Mouse (Mus musculus) urinary bladder, postnatal 10 days (tissue): ENCODE results near the gene Sez6.

Experiments used
- DNase-seq: peaks from one replicate; pipeline ENCODE4 v3.0.0; 2022; ENCODE audit warnings: low spot score

Sez6 gene

DNA sequence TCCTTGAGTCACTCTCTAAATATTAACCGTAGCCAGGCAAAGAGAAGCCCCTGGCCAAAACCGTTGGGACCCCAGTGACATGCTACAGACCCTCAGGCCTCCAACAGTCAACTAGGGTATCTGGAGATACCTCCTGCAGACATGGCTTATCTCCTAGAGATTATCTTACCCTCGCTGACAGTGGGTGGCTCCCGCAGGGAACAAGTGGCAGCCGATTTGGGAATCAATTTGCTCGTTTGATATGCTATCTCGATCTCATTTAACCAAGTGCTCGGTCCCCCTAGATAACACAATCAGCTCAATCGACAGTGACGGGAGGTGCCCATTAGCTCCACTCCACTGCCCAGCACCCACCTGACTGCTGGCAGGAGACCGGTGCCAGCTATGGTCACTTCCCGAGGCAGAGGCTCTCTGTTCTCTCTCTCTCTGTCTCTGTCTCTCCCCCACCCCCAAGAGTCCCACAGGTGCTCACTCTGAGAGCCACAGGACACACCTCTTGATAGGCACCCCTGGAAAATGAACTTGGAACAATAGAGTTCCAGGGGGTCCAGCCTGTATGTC is 19.6 kb downstream of the Sez6 start:
- no peak for DNase-seq

DNA sequence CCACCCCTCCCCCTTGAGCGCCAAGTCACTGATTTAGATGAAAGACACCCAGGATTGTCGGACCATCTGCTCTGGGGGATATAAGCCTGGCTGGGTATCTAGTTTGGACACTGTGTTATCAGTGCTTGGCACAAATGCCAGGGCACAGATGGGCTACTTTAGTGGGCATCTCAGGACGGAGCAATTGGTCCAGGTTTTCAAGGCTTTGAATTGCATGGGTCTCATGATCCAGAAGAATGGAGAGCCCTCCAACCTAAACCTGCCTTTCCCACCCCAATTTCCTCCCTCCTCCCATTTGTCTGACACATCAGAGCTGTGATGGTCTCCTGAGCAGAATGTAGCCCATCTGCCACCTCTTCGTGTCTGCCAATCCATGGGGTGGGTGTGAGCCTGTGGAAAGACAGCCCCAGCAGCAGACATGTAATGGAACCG is 20.2 kb downstream of the Sez6 start:
- DNase-seq: no peak

DNA sequence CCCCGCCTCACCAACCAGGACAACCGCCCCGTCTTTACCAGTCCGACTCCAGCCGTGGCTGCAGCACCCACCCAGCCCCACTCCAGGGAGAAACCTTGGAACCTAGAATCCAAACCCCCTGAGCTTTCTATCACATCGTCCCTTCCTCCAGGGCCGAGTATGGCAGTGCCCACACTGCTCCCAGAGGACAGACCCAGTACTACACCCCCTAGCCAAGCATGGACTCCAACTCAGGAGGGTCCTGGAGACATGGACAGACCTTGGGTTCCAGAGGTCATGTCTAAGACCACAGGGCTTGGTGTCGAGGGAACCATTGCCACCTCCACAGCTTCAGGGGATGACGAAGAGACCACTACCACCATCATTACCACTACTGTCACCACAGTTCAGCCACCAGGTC is 23.1 kb downstream of the Sez6 start:
- no peak for DNase-seq

DNA sequence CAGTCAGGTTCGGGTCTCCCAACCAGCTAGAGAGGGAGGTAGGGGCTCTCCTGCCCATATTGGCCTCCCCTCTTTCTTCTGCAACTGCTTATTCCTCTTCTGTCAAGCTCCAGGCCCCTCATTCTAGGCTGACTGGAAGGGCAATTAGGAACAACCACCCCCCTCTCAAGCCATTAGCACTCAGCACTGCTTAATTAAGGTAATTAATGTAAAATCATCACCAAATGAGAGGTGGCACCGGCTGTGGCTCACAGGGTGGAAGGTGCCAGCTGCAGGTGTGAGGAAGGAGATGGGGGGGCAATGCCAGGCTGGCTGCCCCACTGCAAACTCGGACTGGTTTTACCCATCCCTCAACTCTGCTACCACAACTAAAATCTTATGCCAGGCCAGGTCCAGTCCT is 25.8 kb downstream of the Sez6 start:
- no peak for DNase-seq

GRCm38 (mm10) chr11:77958268-77958667 is 27.7 kb downstream of the Sez6 start:
- DNase-seq: no peak

DNA sequence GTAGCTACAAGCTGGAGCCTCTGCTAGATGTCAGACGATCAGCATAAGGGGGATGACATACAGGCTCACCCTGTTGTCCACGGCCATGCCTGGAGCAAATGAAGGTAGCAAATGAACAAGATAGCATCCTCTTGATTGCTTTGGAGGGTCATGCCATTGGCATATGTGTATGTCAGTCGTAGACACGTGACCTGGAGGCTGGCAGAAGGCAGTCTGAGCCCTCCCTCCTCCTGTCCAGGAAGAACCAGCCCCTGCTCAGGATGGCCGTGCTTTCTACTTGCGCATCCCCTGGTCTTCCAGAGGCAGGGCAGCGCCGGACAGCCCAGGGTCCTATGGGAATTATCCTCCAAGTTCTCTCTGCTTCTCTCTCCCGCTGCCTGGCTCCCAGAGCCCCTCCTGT is 28.3 kb downstream of the Sez6 start:
- DNase-seq: no peak

GRCm38 (mm10) chr11:77960199-77960598 is 29.6 kb downstream of the Sez6 start:
- DNase-seq: no peak

DNA sequence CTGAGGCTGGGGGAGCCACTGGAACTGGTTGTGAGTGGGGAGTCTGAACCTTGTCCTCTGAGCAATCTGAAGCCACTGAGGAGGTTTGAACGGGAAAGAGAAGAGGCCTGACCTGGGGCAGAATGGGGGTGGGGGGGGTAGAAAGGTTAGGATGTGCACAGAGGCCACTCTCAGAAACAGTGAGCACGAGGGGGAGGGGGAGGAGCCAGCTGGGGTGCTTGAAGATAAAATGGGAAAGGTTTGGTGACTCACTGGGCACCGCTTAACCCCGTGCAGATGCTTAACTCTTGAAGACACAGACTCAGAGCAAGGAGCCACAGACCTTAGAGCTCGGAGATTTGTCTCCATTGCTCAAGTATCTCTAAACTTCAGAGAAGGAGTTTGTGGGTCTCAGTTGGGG is 30.3 kb downstream of the Sez6 start:
- no peak for DNase-seq

DNA sequence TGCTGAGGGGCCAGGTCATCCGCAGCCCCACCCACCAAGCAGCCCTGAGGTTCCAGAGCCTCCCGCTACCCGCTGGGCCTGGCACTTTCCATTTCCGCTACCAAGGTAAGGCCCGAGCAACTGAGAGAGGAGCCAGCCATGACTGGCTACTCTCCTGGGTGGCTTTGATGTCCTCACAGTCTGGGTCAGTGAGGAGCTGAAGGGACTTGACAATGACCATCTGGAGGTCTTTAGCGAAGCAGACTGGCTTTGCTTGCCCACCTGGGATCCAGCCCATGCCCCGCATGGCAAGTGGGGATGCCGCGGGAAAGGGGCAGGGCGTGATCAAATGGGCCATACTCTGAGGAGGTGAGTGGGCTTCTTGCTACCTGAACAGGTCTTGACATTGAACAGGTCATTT is 32.3 kb downstream of the Sez6 start:
- no peak for DNase-seq

GRCm38 (mm10) chr11:77964415-77965095 is 34.0 kb downstream of the Sez6 start:
- DNase-seq: no peak

DNA sequence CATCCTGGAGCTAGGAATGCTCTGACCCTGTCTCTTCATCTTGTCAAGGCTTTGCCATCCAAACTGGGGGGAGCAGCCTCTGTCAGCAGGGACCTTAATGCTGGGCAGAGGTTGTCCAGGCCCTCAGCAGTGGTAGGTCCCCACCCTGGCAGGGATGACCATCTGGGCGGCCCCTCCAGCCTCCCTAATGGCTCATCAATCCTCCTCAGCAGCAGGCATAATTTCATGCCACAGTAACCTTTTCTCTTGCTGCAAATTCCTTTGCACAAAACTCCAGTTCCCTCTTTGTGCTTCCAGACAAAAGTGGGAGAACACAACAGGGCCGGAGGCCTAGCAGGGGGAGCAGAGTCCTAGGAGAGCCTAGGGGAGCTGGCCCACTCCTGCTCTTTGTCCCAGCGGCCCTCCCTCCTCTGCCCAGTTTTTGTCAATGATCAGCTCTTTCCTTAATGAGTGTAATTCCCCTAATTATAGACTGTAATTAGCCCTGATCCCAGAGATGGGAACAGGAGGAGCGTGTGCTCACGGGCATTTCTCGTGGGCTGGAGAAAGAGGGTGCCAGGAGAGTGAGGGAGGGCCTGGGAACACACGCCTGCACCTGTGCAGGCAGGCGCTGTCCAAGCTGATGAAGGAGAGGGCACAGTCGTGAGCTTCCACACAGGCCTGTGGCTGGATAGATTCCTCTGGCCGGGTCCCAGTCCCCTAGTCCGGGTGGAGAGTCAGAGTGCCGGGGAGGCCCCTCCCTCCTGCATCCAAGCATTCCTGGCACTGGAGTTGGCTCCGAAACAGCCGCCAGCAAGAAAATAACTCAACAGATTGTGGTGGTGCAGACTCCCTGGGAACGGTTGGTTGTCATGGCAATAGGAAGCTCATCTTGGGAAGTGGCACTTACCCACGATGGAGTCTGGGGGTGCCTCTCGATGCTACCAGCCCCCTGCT is 34.8 kb downstream of the Sez6 start:
- DNase-seq: no peak

DNA sequence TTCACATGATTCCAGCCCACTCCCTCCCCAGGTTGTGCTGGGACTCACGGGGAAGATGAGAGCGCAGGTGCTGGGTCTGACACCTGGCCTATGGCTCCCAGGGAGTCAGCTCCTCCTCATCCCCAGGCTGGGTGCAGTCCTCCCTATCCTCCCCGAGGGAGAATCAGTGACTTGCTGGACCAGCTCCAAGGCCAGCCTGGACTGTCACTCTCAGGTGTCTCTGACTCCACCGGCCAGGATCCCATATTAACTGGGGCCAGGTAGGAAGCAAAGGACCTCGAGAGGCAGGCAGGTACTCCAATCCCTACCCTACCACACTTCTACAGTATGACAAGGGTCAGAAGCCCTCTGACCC is 35.4 kb downstream of the Sez6 start:
- DNase-seq: no peak

DNA sequence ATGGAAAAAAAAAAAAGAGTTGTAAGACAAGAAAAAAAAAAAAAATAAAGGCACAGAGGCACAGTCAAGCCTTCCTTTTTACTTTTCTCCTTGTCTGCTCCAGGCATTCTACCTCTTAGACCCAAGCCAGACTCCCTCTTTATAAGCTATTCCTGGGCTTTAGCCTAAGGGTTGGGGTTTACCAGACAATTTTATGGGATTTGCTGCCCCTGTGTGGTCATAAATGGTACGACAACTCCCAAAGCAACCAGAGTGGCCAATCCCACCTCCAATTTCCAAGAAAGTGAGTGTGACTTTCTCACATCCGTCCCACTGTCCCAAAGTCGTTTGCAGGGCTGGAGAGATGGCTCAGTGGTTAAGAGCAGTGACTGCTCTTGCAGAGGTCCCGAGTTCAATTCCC is 36.5 kb downstream of the Sez6 start:
- DNase-seq: no peak

DNA sequence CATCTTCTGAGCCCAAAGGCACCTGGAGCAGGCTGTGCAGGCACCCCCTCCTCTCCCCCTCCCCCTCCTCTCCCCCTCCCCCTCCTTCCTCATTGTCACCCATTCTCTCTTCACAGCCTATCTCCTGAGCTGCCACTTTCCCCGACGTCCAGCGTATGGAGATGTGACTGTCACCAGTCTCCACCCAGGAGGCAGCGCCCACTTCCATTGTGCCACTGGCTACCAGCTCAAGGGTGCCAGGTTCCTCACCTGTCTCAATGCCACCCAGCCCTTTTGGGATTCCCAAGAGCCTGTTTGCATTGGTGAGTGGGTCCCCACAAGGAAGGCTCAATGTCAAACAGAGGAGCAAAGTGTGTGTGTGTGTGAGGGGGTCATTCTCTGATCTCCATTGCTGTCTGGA is 38.2 kb downstream of the Sez6 start:
- DNase-seq: no peak

DNA sequence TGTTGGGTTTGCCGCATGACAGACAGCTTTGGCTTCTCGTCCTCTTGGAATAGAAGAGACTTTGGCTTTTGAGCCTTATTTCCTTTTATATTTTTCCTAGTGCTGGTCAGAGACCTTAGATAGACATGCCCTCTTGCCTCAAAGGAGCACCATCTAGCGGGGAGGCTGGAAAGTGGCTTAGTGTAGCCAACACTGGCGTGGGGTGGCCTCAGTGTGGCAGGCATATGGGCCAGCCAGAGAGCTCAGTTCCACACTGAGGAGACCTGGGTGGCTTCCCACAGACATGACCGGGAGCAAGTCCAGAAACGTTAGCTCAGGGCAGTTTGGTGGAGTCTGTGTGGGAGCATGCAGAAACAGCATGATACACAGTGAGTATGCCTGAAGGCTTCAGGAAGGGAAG is 40.1 kb downstream of the Sez6 start:
- no peak for DNase-seq

- DNase-seq: no peak
Measured at GRCm38 (mm10) chr11:77973520-77973919, 42.9 kb downstream of the Sez6 start.

DNA sequence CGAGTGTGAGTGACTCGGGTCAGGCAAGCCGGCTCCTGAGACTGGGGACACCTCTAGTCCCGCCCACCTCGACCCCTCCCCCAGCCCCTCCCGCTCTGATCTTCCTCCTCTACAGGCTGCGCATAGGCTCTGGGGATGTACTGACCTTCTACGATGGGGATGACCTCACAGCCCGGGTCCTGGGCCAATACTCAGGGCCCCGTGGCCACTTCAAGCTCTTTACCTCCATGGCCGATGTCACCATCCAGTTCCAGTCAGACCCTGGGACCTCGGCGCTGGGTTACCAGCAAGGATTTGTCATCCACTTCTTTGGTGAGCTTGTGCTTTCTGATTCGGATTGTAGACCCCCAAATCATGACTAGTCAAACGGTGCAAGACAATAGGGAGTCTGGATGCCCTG is 43.7 kb downstream of the Sez6 start:
- DNase-seq: no peak

DNA sequence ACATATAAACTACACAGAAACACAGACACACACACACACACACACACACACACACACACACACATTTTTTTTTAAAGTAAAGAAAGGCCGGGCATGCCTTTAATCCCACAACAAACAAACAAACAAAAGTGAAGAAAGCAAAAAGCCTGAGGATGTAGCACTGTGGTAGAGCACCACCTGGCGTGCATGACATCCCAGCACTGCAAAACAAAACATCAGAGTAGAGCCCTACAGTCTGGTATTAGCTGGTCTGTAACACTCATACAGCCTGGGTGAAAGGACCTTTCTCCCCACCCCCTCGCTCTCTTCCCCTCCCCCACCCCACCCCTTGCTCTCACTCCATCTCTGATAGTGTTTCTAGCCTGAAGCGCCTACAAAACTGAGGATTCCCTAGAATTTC is 45.3 kb downstream of the Sez6 start:
- no peak for DNase-seq

DNA sequence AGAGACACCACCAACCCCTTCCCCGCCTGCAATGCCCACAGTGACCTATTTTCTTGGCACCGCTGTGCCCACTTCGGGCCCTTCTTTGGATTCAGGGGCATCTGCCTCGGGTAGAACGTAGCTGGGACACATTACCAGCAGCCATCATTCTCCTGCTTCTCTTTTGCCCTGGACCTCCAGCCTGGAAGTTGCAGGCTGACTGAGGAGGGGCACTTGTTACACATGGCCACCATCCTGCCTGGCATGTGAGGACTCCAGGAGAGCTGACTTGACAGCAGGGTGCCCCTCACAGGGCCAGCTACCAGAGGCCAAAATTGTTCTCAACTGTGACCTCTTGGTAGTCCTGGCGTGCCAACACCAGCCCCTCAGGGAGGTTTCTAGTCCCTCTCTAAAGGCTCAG is 47.6 kb downstream of the Sez6 start:
- DNase-seq: no peak

GRCm38 (mm10) chr11:77979221-77979809 is 48.7 kb downstream of the Sez6 start:
- no peak for DNase-seq

- no peak for DNase-seq
Measured at GRCm38 (mm10) chr11:77980281-77981204, 49.9 kb downstream of the Sez6 start.
